Mouse (Mus musculus) naive thymus-derived CD4-positive, alpha-beta T cell, adult 2 months (primary cell): ENCODE data around the gene Lrp1.

Source experiments
- DNase-seq: peaks from one replicate; pipeline ENCODE4 v3.0.0-alpha.2; 2011; ENCODE audit warnings: low read depth

Lrp1 gene

GRCm38 (mm10) chr10:127555703-127556102 lies 65.2 kb downstream of the Lrp1 start:
- DNase-seq, result peak; percentile 25

- no peak for DNase-seq
These were observed 71.1 kb downstream of the Lrp1 start for GRCm38 (mm10) chr10:127549892-127550291.

- DNase-seq, result no peak
These were observed 72.7 kb downstream of the Lrp1 start for GRCm38 (mm10) chr10:127548236-127548635.

GRCm38 (mm10) chr10:127546505-127546904 lies 74.4 kb downstream of the Lrp1 start:
- no peak for DNase-seq

DNA sequence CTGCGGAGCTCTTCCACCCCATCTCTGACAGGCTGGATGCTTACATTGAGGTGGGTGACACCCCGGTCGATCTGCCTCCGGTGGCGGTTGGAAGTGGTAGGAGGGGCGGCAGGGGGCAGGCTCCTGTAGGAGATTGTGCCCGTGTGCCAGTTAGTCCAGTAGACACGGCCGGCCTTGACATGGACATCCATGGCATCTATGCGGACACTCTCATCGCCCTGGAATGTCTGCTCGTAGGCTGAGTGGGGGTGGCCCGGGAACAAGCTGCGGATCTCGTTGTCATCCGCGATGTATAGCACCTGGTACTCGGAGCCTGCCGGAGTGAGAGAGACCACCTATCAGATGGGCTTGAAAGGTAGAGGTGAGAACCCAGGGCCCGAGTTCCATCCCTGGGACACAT lies 76.6 kb downstream of the Lrp1 start:
- DNase-seq, result no peak

- no peak for DNase-seq
These were observed 77.0 kb downstream of the Lrp1 start for GRCm38 (mm10) chr10:127543916-127544315.

DNA sequence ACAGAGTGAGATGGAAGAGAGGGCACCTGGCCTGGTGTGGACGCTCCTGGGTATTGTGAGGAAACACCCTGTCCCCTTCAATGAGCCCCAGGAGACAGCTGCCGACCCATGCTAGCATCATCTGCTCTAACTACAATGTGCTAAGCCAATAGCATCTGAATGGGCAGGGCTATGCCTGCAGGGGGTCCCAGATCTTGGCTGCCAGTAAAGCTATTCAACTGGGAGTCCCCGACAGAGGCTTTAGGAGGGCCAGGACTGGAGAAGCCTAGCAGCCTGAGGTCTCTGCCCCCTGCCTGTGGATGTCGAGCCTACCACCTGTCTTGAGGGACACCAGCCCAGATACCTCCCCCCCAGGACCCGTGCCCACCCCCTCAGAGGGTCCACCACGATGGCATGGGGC lies 78.2 kb downstream of the Lrp1 start:
- DNase-seq, result no peak

DNA sequence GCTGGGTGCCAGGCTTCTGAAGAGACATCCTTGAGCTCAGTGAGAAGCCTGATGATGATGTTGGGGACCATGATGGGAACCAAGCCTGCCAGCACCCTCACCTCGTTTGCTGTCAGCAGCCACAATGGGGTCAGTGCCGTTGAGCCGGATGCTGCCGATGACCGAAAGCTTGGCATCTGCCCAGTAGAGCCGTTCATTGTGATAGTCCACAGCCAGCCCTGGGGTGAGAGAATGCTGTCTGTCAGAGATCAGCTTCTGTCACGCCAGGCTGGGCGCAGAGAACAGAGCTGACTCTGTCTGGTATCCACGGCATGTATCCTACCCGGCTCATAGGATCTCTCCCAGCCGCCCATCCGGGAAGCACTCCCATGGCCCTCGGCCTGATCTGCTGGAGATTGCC lies 78.9 kb downstream of the Lrp1 start:
- no peak for DNase-seq

GRCm38 (mm10) chr10:127541510-127541909 lies 79.4 kb downstream of the Lrp1 start:
- no peak for DNase-seq

- peak; percentile 79 for DNase-seq
These were observed 82.9 kb downstream of the Lrp1 start for GRCm38 (mm10) chr10:127537854-127538583.

DNA sequence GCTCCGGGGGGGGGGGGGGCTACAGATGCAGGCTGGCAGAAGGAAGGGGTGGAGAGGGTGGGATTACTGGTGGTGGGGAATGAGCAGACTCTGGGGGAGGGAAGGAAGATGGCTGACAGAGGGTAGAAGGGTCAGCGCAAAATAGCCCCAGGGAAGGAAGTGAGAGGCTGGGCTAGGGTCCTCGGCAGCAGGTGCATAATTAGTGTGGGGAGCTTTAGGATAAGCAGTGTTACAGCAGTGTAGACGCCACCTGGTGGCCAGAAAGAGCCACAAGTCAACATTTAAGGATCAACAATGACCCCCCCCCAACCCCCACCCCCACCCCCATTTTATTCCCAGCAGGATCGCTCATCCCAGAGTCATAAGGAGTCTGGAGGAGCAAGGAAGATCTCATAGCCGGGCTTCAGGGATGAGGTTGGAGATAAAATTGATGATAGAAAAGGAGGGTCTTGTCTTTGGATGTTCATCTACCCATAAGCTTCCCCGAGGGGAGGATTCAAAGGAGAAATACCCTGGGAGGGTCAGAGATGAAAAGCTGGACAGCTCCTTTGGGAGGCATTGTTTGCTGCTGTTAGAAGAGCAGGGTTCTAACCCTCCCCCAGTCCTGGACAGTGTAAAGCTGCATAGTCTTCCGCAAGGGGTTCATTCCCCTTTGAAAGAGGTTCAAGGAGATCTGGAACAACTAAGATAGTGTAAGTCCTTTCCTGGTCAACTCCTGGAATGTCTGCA lies 84.2 kb downstream of the Lrp1 start:
- peak; percentile 80 for DNase-seq

GRCm38 (mm10) chr10:127534929-127535384 lies 86.0 kb downstream of the Lrp1 start:
- DNase-seq, result no peak

DNA sequence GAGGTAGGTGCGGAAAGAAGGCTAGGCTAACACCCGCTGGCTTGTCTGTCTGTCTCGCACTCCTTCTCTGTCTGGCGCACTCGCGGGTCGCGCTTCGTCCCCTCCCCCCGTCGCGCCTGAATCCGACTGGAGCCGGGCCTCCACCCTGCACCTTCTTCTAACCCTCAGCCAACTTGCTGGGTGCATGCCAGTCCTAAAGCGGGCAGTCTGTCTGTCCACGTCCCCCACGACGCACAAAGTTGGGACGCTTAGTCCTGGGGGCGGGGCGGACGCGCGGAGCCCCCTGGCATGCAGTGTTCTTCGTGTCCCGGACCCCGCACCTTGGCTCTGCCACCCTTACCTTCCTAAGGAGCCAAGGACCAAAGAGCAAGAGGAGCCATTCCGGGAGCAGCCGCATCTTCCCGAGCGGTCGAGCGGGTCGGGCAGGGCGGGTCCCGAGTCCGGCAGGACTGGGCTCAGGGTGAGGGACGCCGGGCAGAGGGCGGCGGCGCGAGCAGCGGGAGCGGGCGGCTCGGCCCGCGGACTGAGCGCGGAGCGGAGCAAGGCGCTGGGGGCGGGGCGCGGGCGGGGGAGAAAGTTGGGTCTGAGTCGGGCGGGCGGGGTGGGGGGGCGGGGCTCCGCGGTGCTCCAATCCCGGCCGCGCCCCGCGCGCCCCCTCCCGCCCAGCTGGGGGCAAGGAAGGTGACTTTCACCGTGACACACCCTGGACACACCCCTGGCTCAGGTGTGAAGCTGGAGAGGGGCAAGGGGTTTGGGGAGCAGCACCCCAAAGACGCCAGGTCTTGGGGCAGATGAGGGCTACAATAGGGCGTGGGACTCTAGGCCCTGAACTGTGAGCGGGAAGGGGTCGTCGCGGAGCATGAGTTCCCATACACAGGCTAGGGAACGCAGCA lies 86.7 kb downstream of the Lrp1 start, which contains the start of gene Nxph4:
TSS of gene Nxph4 (minus strand) at position 524 of the 893 bp plus-strand sequence.
- peak; percentile 39 for DNase-seq

- no peak for DNase-seq
These were observed 89.4 kb downstream of the Lrp1 start for GRCm38 (mm10) chr10:127531548-127531947.

DNA sequence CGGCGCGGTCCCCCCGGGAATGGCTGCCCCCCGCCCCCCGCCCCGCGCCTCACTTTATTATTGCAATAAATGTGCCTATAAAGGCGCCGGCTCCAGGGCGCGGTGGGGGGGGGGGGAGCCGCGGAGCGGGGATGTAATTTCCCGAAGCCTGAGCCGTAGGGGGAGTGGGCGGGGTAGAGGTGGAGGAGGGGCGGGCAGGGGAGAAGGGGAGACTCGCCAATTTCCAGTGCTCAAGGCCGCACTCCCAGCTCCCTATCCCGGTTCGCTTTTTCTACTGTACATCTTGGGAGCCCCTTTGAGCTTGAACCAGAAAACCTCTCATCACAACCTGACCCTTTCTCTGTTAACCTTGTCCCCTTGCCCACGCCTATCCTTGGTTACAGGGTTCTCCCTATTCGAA lies 90.0 kb downstream of the Lrp1 start:
- no peak for DNase-seq

GRCm38 (mm10) chr10:127527481-127527880 lies 93.5 kb downstream of the Lrp1 start:
- DNase-seq, result no peak

GRCm38 (mm10) chr10:127526681-127527080 lies 94.3 kb downstream of the Lrp1 start:
- DNase-seq, result peak; percentile 37

- peak; percentile 75 for DNase-seq
These were observed 94.9 kb downstream of the Lrp1 start for GRCm38 (mm10) chr10:127526048-127526447.

GRCm38 (mm10) chr10:127524646-127525255 lies 96.2 kb downstream of the Lrp1 start:
- DNase-seq, result no peak

- peak; percentile 90 for DNase-seq
These were observed 98.8 kb downstream of the Lrp1 start, which contains the start of gene Shmt2 for GRCm38 (mm10) chr10:127522088-127522581. Shmt2 (minus strand) TSS chr10:127522444.

DNA sequence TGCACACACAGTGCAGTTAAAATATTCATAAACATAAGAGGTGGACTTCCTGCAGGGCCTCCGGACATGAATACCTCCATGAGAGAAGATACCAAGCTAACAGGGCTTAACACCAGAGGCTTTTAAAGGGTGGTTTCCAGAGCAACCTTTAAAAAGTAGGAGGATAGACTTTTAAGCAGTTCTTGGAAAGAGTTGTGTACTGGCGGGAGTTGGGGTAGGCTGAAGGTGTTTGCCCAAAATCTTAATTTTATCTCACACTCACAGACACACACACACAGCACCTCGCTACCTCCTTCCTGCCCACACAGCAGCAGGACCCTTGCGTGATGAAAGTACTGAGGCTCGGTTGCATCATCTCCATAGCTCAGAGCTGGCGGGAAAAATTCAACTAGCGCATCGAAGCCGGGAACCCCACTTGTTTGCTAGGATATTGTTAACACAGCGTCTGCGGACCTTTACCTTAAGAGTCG lies 99.3 kb downstream of the Lrp1 start:
- no peak for DNase-seq
